Mouse (Mus musculus) spleen, adult 2 months (tissue): ENCODE data around the gene Fam171a2.

Source experiments
- CTCF ChIP-seq: fragments of 200-500 bp; IDR thresholded peaks from 2 replicates; pipeline ENCODE4 v1.5.1; 2011; ENCODE audit warnings: mild to moderate bottlenecking, inconsistent platforms; ENCODE audit not compliant: insufficient read depth, insufficient read length, insufficient replicate concordance; ENCODE audit errors: extremely low read depth
- POLR2A ChIP-seq: fragments of 200-500 bp; IDR thresholded peaks from 2 replicates; pipeline ENCODE4 v1.6.1; 2011; ENCODE audit warnings: low read depth, low read length, inconsistent platforms

DNA sequence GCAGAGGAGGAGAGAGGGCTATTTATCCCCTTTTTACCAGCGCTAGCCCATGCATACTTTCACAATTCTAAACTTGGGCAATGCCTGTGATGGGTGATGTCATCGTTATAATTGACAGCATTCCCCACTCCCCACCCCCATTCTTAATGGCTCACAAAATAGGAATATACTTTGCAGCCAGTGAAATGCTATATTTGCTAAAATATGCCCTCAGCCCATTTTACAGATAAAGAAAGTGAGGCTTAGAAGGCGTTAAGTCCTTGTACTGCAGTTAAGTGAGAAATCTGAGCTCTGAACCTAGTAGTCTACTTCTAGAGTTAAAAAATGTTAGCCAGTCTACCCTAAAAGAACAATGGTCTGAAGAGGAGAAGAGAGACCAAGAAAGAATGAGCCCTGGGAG lies 3.2 kb downstream of the Fam171a2 start:
- no peak for TF ChIP-seq POLR2A
- no peak for TF ChIP-seq CTCF
